Mouse (Mus musculus) right cerebral cortex, postnatal 4 days (tissue): ENCODE results near the gene Stat5b.

Source experiments
- DNase-seq: peaks from one replicate; pipeline ENCODE4 v3.0.0-alpha.2; 2022

Stat5b gene

GRCm38 (mm10) chr11:100865618-100866017 lies 15.1 kb upstream of the Stat5b start:
- no peak for DNase-seq

- no peak for DNase-seq
These were observed 12.6 kb upstream of the Stat5b start for GRCm38 (mm10) chr11:100863141-100863540.

- no peak for DNase-seq
These were observed 11.3 kb upstream of the Stat5b start for GRCm38 (mm10) chr11:100861836-100862235.

GRCm38 (mm10) chr11:100861335-100861734 lies 10.8 kb upstream of the Stat5b start:
- DNase-seq: no peak

- DNase-seq: peak; percentile 40
These were observed 9.9 kb upstream of the Stat5b start for GRCm38 (mm10) chr11:100860198-100861048.

- DNase-seq: no peak
These were observed 9.1 kb upstream of the Stat5b start for GRCm38 (mm10) chr11:100859579-100860075.

- DNase-seq: peak; percentile 51
These were observed 8.5 kb upstream of the Stat5b start, which contains the start of gene Stat5a for GRCm38 (mm10) chr11:100858935-100859578. Gene Stat5a (plus strand): TSS chr11:100859351.

GRCm38 (mm10) chr11:100857960-100858359 lies 7.4 kb upstream of the Stat5b start:
- DNase-seq: no peak

GRCm38 (mm10) chr11:100855178-100855577 lies 4.7 kb upstream of the Stat5b start:
- no peak for DNase-seq

- DNase-seq: no peak
These were observed 3.7 kb upstream of the Stat5b start for GRCm38 (mm10) chr11:100854268-100854667.

- no peak for DNase-seq
These were observed 2.5 kb upstream of the Stat5b start for GRCm38 (mm10) chr11:100853018-100853417.

GRCm38 (mm10) chr11:100852088-100852487 lies 1.6 kb upstream of the Stat5b start:
- DNase-seq: no peak

- DNase-seq: peak; percentile 45
These were observed 429 bp upstream of the Stat5b start for GRCm38 (mm10) chr11:100850778-100851528.

GRCm38 (mm10) chr11:100849456-100850037 lies 977 bp downstream of the Stat5b start:
- DNase-seq: no peak

- DNase-seq: no peak
These were observed 1.6 kb downstream of the Stat5b start for GRCm38 (mm10) chr11:100848789-100849379.

GRCm38 (mm10) chr11:100848080-100848479 lies 2.4 kb downstream of the Stat5b start:
- DNase-seq: no peak

- no peak for DNase-seq
These were observed 3.0 kb downstream of the Stat5b start for GRCm38 (mm10) chr11:100847572-100847971.

- no peak for DNase-seq
These were observed 4.7 kb downstream of the Stat5b start for GRCm38 (mm10) chr11:100845793-100846192.

GRCm38 (mm10) chr11:100844121-100844520 lies 6.4 kb downstream of the Stat5b start:
- no peak for DNase-seq

GRCm38 (mm10) chr11:100843070-100843669 lies 7.4 kb downstream of the Stat5b start:
- no peak for DNase-seq

GRCm38 (mm10) chr11:100842025-100842424 lies 8.5 kb downstream of the Stat5b start:
- DNase-seq: no peak

- DNase-seq: no peak
These were observed 9.7 kb downstream of the Stat5b start for GRCm38 (mm10) chr11:100840866-100841265.
